ENCODE assay signal across 8 mouse cellular contexts in genomic region chr10:53398540-53398902, GRCm38 (mm10). TPM values are rescaled to one million over a fixed set of nuclear protein-coding genes. Genes with fewer than 3 reads are reported as not detected.
DNase-seq lines count a peak whose midpoint lies in the region; ATAC-seq and TF ChIP-seq lines count a peak whose summit lies in the region.

No protein-coding gene starts in this region.

- no peak overlapping the region for H3K27ac ChIP-seq in ES-Bruce4 (ENCODE audit: insufficient read depth, low read length)
- 0 out of 2 replicates have a peak overlapping the region, but pooled peaks have one; percentile 54 for H3K27ac ChIP-seq in forebrain, postnatal 0 days (ENCODE audit: low read depth, low read length)
- peak overlapping the region; percentile 82 for H3K27ac ChIP-seq in hindbrain, embryonic 10.5 days
- no peak overlapping the region for H3K27ac ChIP-seq in liver, embryonic 14.5 days

- TF ChIP-seq CTCF in ES-Bruce4 (IDR thresholded peaks at IDR 0.05; ENCODE audit: low read depth, low read length), result no peak
- TF ChIP-seq CTCF in forebrain, postnatal 0 days (IDR thresholded peaks at IDR 0.05; ENCODE audit: low read depth), result no peak
- no peak for TF ChIP-seq CTCF in liver, embryonic 14.5 days (IDR thresholded peaks at IDR 0.05; ENCODE audit: low read depth)

- TF ChIP-seq POLR2A in ES-Bruce4 (IDR thresholded peaks at IDR 0.05; ENCODE audit: insufficient read depth, low read length), result no peak
- no peak for TF ChIP-seq POLR2A in myocyte (IDR thresholded peaks at IDR 0.05; ENCODE audit: insufficient read length, low read depth)

- H3K4me2 ChIP-seq in forebrain, postnatal 0 days (ENCODE audit: low read depth), result peak overlapping the region; percentile 33
- peak overlapping the region; percentile 40; the same call in 1 of the 2 replicates for H3K4me2 ChIP-seq in liver, embryonic 14.5 days (ENCODE audit: low read depth)
- peak overlapping the region; percentile 51 for H3K4me2 ChIP-seq in myocyte (ENCODE audit: low read depth)

- peak; percentile 38; the same call in 1 of the 2 replicates for ATAC-seq in forebrain, postnatal 0 days
- ATAC-seq in liver, embryonic 14.5 days (ENCODE audit: insufficient read depth), result no peak

- 0 out of 2 replicates have a peak, but pooled peaks cover 3% of the 10 kb centered on the region for H3K9me3 ChIP-seq in ES-Bruce4 (replicated peaks; ENCODE audit: control insufficient read depth, insufficient read depth, low read length, poor library complexity, severe bottlenecking)
- no peaks in the 10 kb centered on the region for H3K9me3 ChIP-seq in forebrain, postnatal 0 days (ENCODE audit: low read length)
- H3K9me3 ChIP-seq in hindbrain, embryonic 10.5 days, result no peaks in the 10 kb centered on the region
- H3K9me3 ChIP-seq in liver, embryonic 14.5 days (ENCODE audit: control insufficient read depth, low read length), result no peaks in the 10 kb centered on the region

- WGBS in forebrain, postnatal 0 days, result 5% methylated on average over 9 of the region's 9 CpGs
- WGBS in hindbrain, embryonic 10.5 days, result 8% methylated on average over 9 of the region's 9 CpGs
- 8% methylated on average over 9 of the region's 9 CpGs for WGBS in liver, embryonic 14.5 days (ENCODE audit: insufficient replicate concordance)

- no peaks in the 10 kb centered on the region for H3K4me1 ChIP-seq in ES-Bruce4 (ENCODE audit: control insufficient read depth, insufficient read depth, low read length)
- H3K4me1 ChIP-seq in forebrain, postnatal 0 days (ENCODE audit: insufficient read depth), result peaks cover 5% of the 10 kb centered on the region; the same call in 1 of the 2 replicates
- peaks cover 27% of the 10 kb centered on the region for H3K4me1 ChIP-seq in hindbrain, embryonic 10.5 days (replicated peaks)
- no peaks in the 10 kb centered on the region for H3K4me1 ChIP-seq in liver, embryonic 14.5 days (replicated peaks; ENCODE audit: control insufficient read depth in 2 of 2, insufficient read depth in 2 of 2, low read length in 1 of 2)

- no peak for TF ChIP-seq EP300 in ES-Bruce4 (IDR thresholded peaks at IDR 0.05; ENCODE audit: insufficient read depth, low read depth, low read length)
- no peak for TF ChIP-seq EP300 in liver, embryonic 14.5 days (IDR thresholded peaks at IDR 0.05; ENCODE audit: low read depth)

- H3ac ChIP-seq in myocyte (ENCODE audit: control insufficient read depth, insufficient read length), result no peak overlapping the region

- H3K36me3 ChIP-seq in ES-Bruce4 (ENCODE audit: control insufficient read depth, insufficient read depth, low read length, poor library complexity, severe bottlenecking) (no peaks in the 10 kb centered on the region), myocyte (ENCODE audit: control insufficient read depth, insufficient read depth) (no peaks in the 10 kb centered on the region)
- no peaks in the 10 kb centered on the region for H3K36me3 ChIP-seq in forebrain, postnatal 0 days (ENCODE audit: insufficient read depth)
- no peaks in the 10 kb centered on the region for H3K36me3 ChIP-seq in hindbrain, embryonic 10.5 days
- H3K36me3 ChIP-seq in liver, embryonic 14.5 days (replicated peaks; ENCODE audit: control insufficient read depth, insufficient read depth, low read depth), result no peaks in the 10 kb centered on the region

- no peak overlapping the region for H3K9ac ChIP-seq in ES-Bruce4 (ENCODE audit: low read depth, poor library complexity, severe bottlenecking)
- H3K9ac ChIP-seq in forebrain, postnatal 0 days, result peak overlapping the region; percentile 6; the same call in 1 of the 2 replicates
- no peak overlapping the region; the same call in 1 of the 2 replicates for H3K9ac ChIP-seq in liver, embryonic 14.5 days (replicated peaks)

- H3K27me3 ChIP-seq in ES-Bruce4 (ENCODE audit: control insufficient read depth, insufficient read depth, low read length, poor library complexity, severe bottlenecking) (no peaks in the 10 kb centered on the region), myocyte (ENCODE audit: control insufficient read depth, insufficient read depth, insufficient read length) (no peaks in the 10 kb centered on the region)
- H3K27me3 ChIP-seq in forebrain, postnatal 0 days (ENCODE audit: insufficient read depth, low read length), result no peaks in the 10 kb centered on the region
- H3K27me3 ChIP-seq in hindbrain, embryonic 10.5 days (ENCODE audit: insufficient read depth, poor library complexity, severe bottlenecking), result no peaks in the 10 kb centered on the region
- no peaks in the 10 kb centered on the region for H3K27me3 ChIP-seq in liver, embryonic 14.5 days (ENCODE audit: control insufficient read depth, insufficient read depth, low read length)

- peak; percentile 34 for DNase-seq in cerebellum, adult 11-12 months
- DNase-seq in forebrain, postnatal 0 days, result peak; percentile 34
- DNase-seq in hindbrain, embryonic 10.5 days (ENCODE audit: low spot score), result peak; percentile 55
- no peak for DNase-seq in liver, embryonic 14.5 days (ENCODE audit: low read depth in 3 of 3, low spot score in 3 of 3)
- DNase-seq in spleen, postnatal 14 days (ENCODE audit: low spot score in 2 of 2), result no peak
- no peak for DNase-seq in urinary bladder, postnatal 10 days (ENCODE audit: low spot score)

- H3K79me2 ChIP-seq in myocyte (ENCODE audit: control insufficient read depth, insufficient read depth), result no peaks in the 10 kb centered on the region

- peak overlapping the region; percentile 32; the same call in 1 of the 2 replicates for H3K4me3 ChIP-seq in ES-Bruce4 (ENCODE audit: low read depth, low read length)
- H3K4me3 ChIP-seq in forebrain, postnatal 0 days (ENCODE audit: low read depth, low read length), result no peak overlapping the region
- H3K4me3 ChIP-seq in hindbrain, embryonic 10.5 days, result peak overlapping the region; percentile 41
- peak overlapping the region; percentile 3 to 15; a peak in 1 of 4 replicates for H3K4me3 ChIP-seq in liver, embryonic 14.5 days (ENCODE audit: insufficient read depth in 1 of 2, low read depth in 2 of 2, low read length in 2 of 2)
- no peak overlapping the region for H3K4me3 ChIP-seq in myocyte

TF ChIP-seq in myocyte, 11 proteins besides CTCF, POLR2A, EP300 and RAD21:
- TF ChIP-seq MYOG (IDR thresholded peaks at IDR 0.05; ENCODE audit: control insufficient read depth in 1 of 3, insufficient read depth in 1 of 3, insufficient read length in 2 of 3, low read depth in 2 of 3) (peak; percentile 25 to 90 (median 83)), MYOD1 (IDR thresholded peaks at IDR 0.05; ENCODE audit: control insufficient read depth in 1 of 3, insufficient read length in 2 of 3, low read depth in 2 of 3) (peak; percentile 89 to 97 (median 95)), TCF12 (IDR thresholded peaks at IDR 0.05; ENCODE audit: insufficient read depth, poor library complexity, severe bottlenecking) (peak; percentile 72), USF1 (IDR thresholded peaks at IDR 0.05; ENCODE audit: low read depth) (no peak), TCF3 (IDR thresholded peaks at IDR 0.05; ENCODE audit: insufficient read length, low read depth) (peak; percentile 69)

RNA-seq across cellular contexts. Expression of gene Cep85l, which starts 18.8 kb away (rescaled TPM):
- polyA plus RNA-seq in ES-Bruce4 (2011; ENCODE audit: insufficient read depth, insufficient read length, low read depth, missing spikeins) (5.0 and 5.8 TPM in 2 replicates), myocyte (2012; fragmentation: generic; extraction: Trizol) (0.72 TPM)
- 12.7 and 18.2 TPM in 2 replicates for total RNA-seq in forebrain, postnatal 0 days (2014; rRNA removed)
- 4.9 and 6.9 TPM in 2 replicates for polyA plus RNA-seq in forebrain, postnatal 0 days (2015; fragmentation: Nextera tagmentation; extraction: Ambion mirVana)
- polyA plus RNA-seq in hindbrain, embryonic 10.5 days (2016; fragmentation: Nextera tagmentation; extraction: Ambion mirVana), result 4.6 TPM in 2 replicates
- polyA plus RNA-seq in liver, embryonic 14.5 days (2012; rRNA removed), result 1.2 TPM in 2 replicates
- polyA plus RNA-seq in liver, embryonic 14.5 days (2014; fragmentation: Nextera tagmentation; extraction: Ambion mirVana), result 1.8 and 1.9 TPM in 2 replicates

Comparison
In these comparisons a context has a peak if more than half of its experiments do, and no peak if none do; other contexts are left out.
1. H3K27ac ChIP-seq: peak in forebrain, postnatal 0 days (single experiment) and hindbrain, embryonic 10.5 days (single experiment); none in ES-Bruce4 (single experiment) and liver, embryonic 14.5 days (single experiment).
2. H3K4me3 ChIP-seq: peak in ES-Bruce4 (single experiment), hindbrain, embryonic 10.5 days (single experiment) and liver, embryonic 14.5 days (2 of 2); none in forebrain, postnatal 0 days (single experiment) and myocyte (single experiment).
3. DNase-seq: peak in cerebellum, adult 11-12 months (single experiment), forebrain, postnatal 0 days (single experiment) and hindbrain, embryonic 10.5 days (single experiment); none in liver, embryonic 14.5 days (0 of 3), spleen, postnatal 14 days (0 of 2) and urinary bladder, postnatal 10 days (single experiment).
4. Peak in every context shown above with its lines, with median percentiles within 50 percentile points of each other: H3K4me2 ChIP-seq.